Mouse (Mus musculus): ENCODE data around the gene Rpl18. TPM values are rescaled to one million over a fixed set of nuclear protein-coding genes. Genes with fewer than 3 reads are reported as not detected.

Gene Rpl18
- polyA plus RNA-seq, 1 experiment from 2014 or later = 1,005 TPM

GRCm38 (mm10) chr7:45704046-45704559 is 11.2 kb upstream of the Rpl18 start:
- H3K4me1 ChIP-seq (replicated peaks; ENCODE audit: control insufficient read depth, insufficient read depth, low read length) = peaks cover 50% of the 10 kb centered on the region
- WGBS = 2% methylated on average over 13 of the region's 13 CpGs
- H3K9ac ChIP-seq (ENCODE audit: low read length) = peak overlapping the region; percentile 60
- peaks cover 21% of the 10 kb centered on the region for H3K27me3 ChIP-seq (ENCODE audit: control insufficient read depth, insufficient read depth, low read depth, low read length)
- ATAC-seq (ENCODE audit: low read depth) = peak; percentile 44
- no peaks in the 10 kb centered on the region for H3K36me3 ChIP-seq (ENCODE audit: control insufficient read depth, insufficient read depth, low read length)
- no peaks in the 10 kb centered on the region for H3K9me3 ChIP-seq (ENCODE audit: control insufficient read depth, low read length)
- peak overlapping the region; percentile 68 for H3K4me3 ChIP-seq (ENCODE audit: low read length)
- H3K27ac ChIP-seq (ENCODE audit: low read length) = peak overlapping the region; percentile 79
- peak overlapping the region; percentile 97 for H3K4me2 ChIP-seq (ENCODE audit: low read depth, low read length)

- Histone ChIP-seq H3K27me3 (ENCODE audit: control insufficient read depth, insufficient read depth, low read depth, low read length) (peaks cover 13% of the 10 kb centered on the region), H3K4me3 (ENCODE audit: low read length) (peak within 1 kb of the TSS; percentile 68), H3K9ac (ENCODE audit: low read length) (peak within 1 kb of the TSS; percentile 80), H3K4me1 (replicated peaks; ENCODE audit: control insufficient read depth, insufficient read depth, low read length) (peaks cover 50% of the 10 kb centered on the region), H3K4me2 (ENCODE audit: low read depth, low read length) (peak within 1 kb of the TSS; percentile 97), H3K27ac (ENCODE audit: low read length) (peak within 1 kb of the TSS; percentile 79), H3K9me3 (ENCODE audit: control insufficient read depth, low read length) (no peaks in the 10 kb centered on the region), H3K36me3 (ENCODE audit: control insufficient read depth, insufficient read depth, low read length) (no peaks in the 10 kb centered on the region)
- ATAC-seq (ENCODE audit: low read depth) = peak; percentile 91
- under 1% methylated on average over 36 of the region's 36 CpGs for WGBS
Measured at GRCm38 (mm10) chr7:45704730-45705442, 10.4 kb upstream of the Rpl18 start, which contains the start of gene Dbp. Gene Dbp (plus strand): TSS chr7:45705088.

- H3K27ac ChIP-seq (ENCODE audit: low read length) = peak overlapping the region; percentile 78
- 2% methylated on average over 21 of the region's 21 CpGs for WGBS
- no peaks in the 10 kb centered on the region for H3K9me3 ChIP-seq (ENCODE audit: control insufficient read depth, low read length)
- peak overlapping the region; percentile 80 for H3K9ac ChIP-seq (ENCODE audit: low read length)
- H3K4me1 ChIP-seq (replicated peaks; ENCODE audit: control insufficient read depth, insufficient read depth, low read length) = peaks cover 45% of the 10 kb centered on the region
- no peak for ATAC-seq (ENCODE audit: low read depth)
- no peaks in the 10 kb centered on the region for H3K36me3 ChIP-seq (ENCODE audit: control insufficient read depth, insufficient read depth, low read length)
- H3K4me2 ChIP-seq (ENCODE audit: low read depth, low read length) = peak overlapping the region; percentile 97
- peak overlapping the region; percentile 68 for H3K4me3 ChIP-seq (ENCODE audit: low read length)
- peaks cover 8% of the 10 kb centered on the region for H3K27me3 ChIP-seq (ENCODE audit: control insufficient read depth, insufficient read depth, low read depth, low read length)
Measured at GRCm38 (mm10) chr7:45705443-45705864, 9.8 kb upstream of the Rpl18 start.

GRCm38 (mm10) chr7:45705873-45706281 is 9.4 kb upstream of the Rpl18 start:
- Histone ChIP-seq H3K4me2 (ENCODE audit: low read depth, low read length) (peak overlapping the region; percentile 97), H3K4me1 (replicated peaks; ENCODE audit: control insufficient read depth, insufficient read depth, low read length) (peaks cover 42% of the 10 kb centered on the region), H3K27me3 (ENCODE audit: control insufficient read depth, insufficient read depth, low read depth, low read length) (peaks cover 5% of the 10 kb centered on the region; the same call in 1 of the 2 replicates), H3K27ac (ENCODE audit: low read length) (peak overlapping the region; percentile 78), H3K9ac (ENCODE audit: low read length) (peak overlapping the region; percentile 80), H3K4me3 (ENCODE audit: low read length) (peak overlapping the region; percentile 68), H3K9me3 (ENCODE audit: control insufficient read depth, low read length) (no peaks in the 10 kb centered on the region), H3K36me3 (ENCODE audit: control insufficient read depth, insufficient read depth, low read length) (peaks cover 3% of the 10 kb centered on the region; the same call in 1 of the 2 replicates)
- WGBS = 0% methylated on average over 7 of the region's 7 CpGs
- ATAC-seq (ENCODE audit: low read depth) = no peak

- under 1% methylated on average over 26 of the region's 45 CpGs for WGBS
- peaks cover 40% of the 10 kb centered on the region for H3K4me1 ChIP-seq (replicated peaks; ENCODE audit: control insufficient read depth, insufficient read depth, low read length)
Measured at GRCm38 (mm10) chr7:45706721-45707241, 8.5 kb upstream of the Rpl18 start.

GRCm38 (mm10) chr7:45707375-45707967 is 7.8 kb upstream of the Rpl18 start:
- peaks cover 16% of the 10 kb centered on the region; the same call in 1 of the 2 replicates for H3K36me3 ChIP-seq (ENCODE audit: control insufficient read depth, insufficient read depth, low read length)
- peak overlapping the region; percentile 68 for H3K4me3 ChIP-seq (ENCODE audit: low read length)
- peak overlapping the region; percentile 43 for H3K27ac ChIP-seq (ENCODE audit: low read length)
- H3K27me3 ChIP-seq (ENCODE audit: control insufficient read depth, insufficient read depth, low read depth, low read length) = no peaks in the 10 kb centered on the region
- H3K9me3 ChIP-seq (ENCODE audit: control insufficient read depth, low read length) = no peaks in the 10 kb centered on the region
- H3K4me1 ChIP-seq (replicated peaks; ENCODE audit: control insufficient read depth, insufficient read depth, low read length) = peaks cover 40% of the 10 kb centered on the region
- peak overlapping the region; percentile 80 for H3K9ac ChIP-seq (ENCODE audit: low read length)
- peak; percentile 23 for ATAC-seq (ENCODE audit: low read depth)
- H3K4me2 ChIP-seq (ENCODE audit: low read depth, low read length) = peak overlapping the region; percentile 97
- WGBS = 0% methylated on average over 27 of the region's 27 CpGs

More at GRCm38 (mm10) chr7:45706721-45707241, 8.5 kb upstream of the Rpl18 start:
- Histone ChIP-seq H3K36me3 (ENCODE audit: control insufficient read depth, insufficient read depth, low read length) (peaks cover 11% of the 10 kb centered on the region; the same call in 1 of the 2 replicates), H3K9me3 (ENCODE audit: control insufficient read depth, low read length) (no peaks in the 10 kb centered on the region), H3K4me2 (ENCODE audit: low read depth, low read length) (peak overlapping the region; percentile 97), H3K4me3 (ENCODE audit: low read length) (peak overlapping the region; percentile 68), H3K27me3 (ENCODE audit: control insufficient read depth, insufficient read depth, low read depth, low read length) (no peaks in the 10 kb centered on the region), H3K9ac (ENCODE audit: low read length) (peak overlapping the region; percentile 80), H3K27ac (ENCODE audit: low read length) (peak overlapping the region; percentile 53)
- ATAC-seq (ENCODE audit: low read depth) = 0 out of 2 replicates have a peak, but pooled peaks have one; percentile 5

- H3K9me3 ChIP-seq (ENCODE audit: control insufficient read depth, low read length) = no peaks in the 10 kb centered on the region
- no peaks in the 10 kb centered on the region for H3K27me3 ChIP-seq (ENCODE audit: control insufficient read depth, insufficient read depth, low read depth, low read length)
- peak overlapping the region; percentile 68; the same call in 1 of the 2 replicates for H3K4me3 ChIP-seq (ENCODE audit: low read length)
- WGBS = 29% methylated on average over 13 of the region's 13 CpGs
- H3K4me2 ChIP-seq (ENCODE audit: low read depth, low read length) = peak overlapping the region; percentile 97
- peaks cover 24% of the 10 kb centered on the region for H3K36me3 ChIP-seq (ENCODE audit: control insufficient read depth, insufficient read depth, low read length)
- ATAC-seq (ENCODE audit: low read depth) = no peak
- H3K27ac ChIP-seq (ENCODE audit: low read length) = no peak overlapping the region
- H3K9ac ChIP-seq (ENCODE audit: low read length) = peak overlapping the region; percentile 80
- H3K4me1 ChIP-seq (replicated peaks; ENCODE audit: control insufficient read depth, insufficient read depth, low read length) = peaks cover 43% of the 10 kb centered on the region
Measured at GRCm38 (mm10) chr7:45708221-45708761, 7.0 kb upstream of the Rpl18 start.

GRCm38 (mm10) chr7:45709036-45709435 is 6.2 kb upstream of the Rpl18 start:
- no peak overlapping the region for H3K4me2 ChIP-seq (ENCODE audit: low read depth, low read length)
- H3K27me3 ChIP-seq (ENCODE audit: control insufficient read depth, insufficient read depth, low read depth, low read length) = no peaks in the 10 kb centered on the region
- peaks cover 26% of the 10 kb centered on the region for H3K36me3 ChIP-seq (ENCODE audit: control insufficient read depth, insufficient read depth, low read length)
- no peak overlapping the region for H3K9ac ChIP-seq (ENCODE audit: low read length)
- no peaks in the 10 kb centered on the region for H3K9me3 ChIP-seq (ENCODE audit: control insufficient read depth, low read length)
- ATAC-seq (ENCODE audit: low read depth) = no peak
- H3K4me3 ChIP-seq (ENCODE audit: low read length) = no peak overlapping the region
- no peak overlapping the region for H3K27ac ChIP-seq (ENCODE audit: low read length)
- H3K4me1 ChIP-seq (replicated peaks; ENCODE audit: control insufficient read depth, insufficient read depth, low read length) = peaks cover 38% of the 10 kb centered on the region
- WGBS = 38% methylated on average over 6 of the region's 6 CpGs
